8 mouse cellular contexts compared by ENCODE assay signal in genomic region chr3:153984428-153985340, GRCm38 (mm10). TPM values are rescaled to one million over a fixed set of nuclear protein-coding genes. Genes with fewer than 3 reads are reported as not detected.
DNase-seq lines count a peak whose midpoint lies in the region; ATAC-seq lines count a peak whose summit lies in the region.

No protein-coding gene starts in this region.

- H3K4me1 ChIP-seq in midbrain, embryonic 16.5 days (ENCODE audit: control insufficient read depth, insufficient read depth, low read length): peaks cover 3% of the 10 kb centered on the region; the same call in 1 of the 2 replicates

- no peak overlapping the region for H3K4me3 ChIP-seq in midbrain, embryonic 16.5 days (ENCODE audit: low read depth, low read length)

- H3K4me2 ChIP-seq in midbrain, embryonic 16.5 days (ENCODE audit: low read length): no peak overlapping the region

- H3K9ac ChIP-seq in midbrain, embryonic 16.5 days (ENCODE audit: low read depth, low read length): no peak overlapping the region

- 55% methylated on average over 10 of the region's 10 CpGs for WGBS in midbrain, embryonic 16.5 days

- peak; percentile 97 for ATAC-seq in granulocyte monocyte progenitor cell, adult 5-6 weeks (replicated peaks; ENCODE audit: poor library complexity, severe bottlenecking)
- ATAC-seq in midbrain, embryonic 16.5 days: 0 out of 2 replicates have a peak, but pooled peaks have one; percentile 42

- no peaks in the 10 kb centered on the region for H3K36me3 ChIP-seq in midbrain, embryonic 16.5 days (ENCODE audit: control insufficient read depth, insufficient read depth, low read length)

- H3K27me3 ChIP-seq in midbrain, embryonic 16.5 days (ENCODE audit: control insufficient read depth, insufficient read depth, low read depth, low read length): no peaks in the 10 kb centered on the region

- peak; percentile 10 for DNase-seq in adrenal gland, postnatal 10 days
- DNase-seq in adrenal gland, postnatal 36 days: no peak
- DNase-seq in thymus, postnatal 0 days (ENCODE audit: low spot score): peak; percentile 30
- DNase-seq in thymus, postnatal 10 days (ENCODE audit: low spot score in 2 of 2): no peak
- DNase-seq in kidney, postnatal 4 days: peak; percentile 61 to 67
- no peak for DNase-seq in MN1 (ENCODE audit: low spot score)

- H3K9me3 ChIP-seq in midbrain, embryonic 16.5 days (replicated peaks; ENCODE audit: control insufficient read depth, low read length, poor library complexity, severe bottlenecking): no peaks in the 10 kb centered on the region

- no peak overlapping the region for H3K27ac ChIP-seq in midbrain, embryonic 16.5 days (ENCODE audit: low read length)

RNA-seq across cellular contexts. Expression of gene Slc44a5, which starts 11.4 kb away (rescaled TPM):
- total RNA-seq in adrenal gland, postnatal 10 days (2021): under 1 TPM; 0.51 to 0.82 TPM
- total RNA-seq in adrenal gland, postnatal 36 days (2021): under 1 TPM; 0.07 TPM
- polyA plus RNA-seq in thymus, postnatal 0 days (2015; fragmentation: Nextera tagmentation; extraction: Ambion mirVana): 0.03 and 0.05 TPM in 2 replicates
- not detected in 2 replicates for total RNA-seq in granulocyte monocyte progenitor cell, adult 5-6 weeks (2014; fragmentation: Nextera tagmentation)
- not detected in 2 replicates for total RNA-seq in granulocyte monocyte progenitor cell, adult 5-6 weeks (2017)
- polyA plus RNA-seq in midbrain, embryonic 16.5 days (2015; fragmentation: Nextera tagmentation; extraction: Ambion mirVana): 9.3 and 10.8 TPM in 2 replicates

RNA-seq across cellular contexts. Expression of gene Acadm, which starts 40.3 kb away (rescaled TPM):
- total RNA-seq in adrenal gland, postnatal 10 days (2021): 1,000 to 10,000 TPM; 1,259 to 1,274 TPM
- 100 to 1,000 TPM; 752 to 759 TPM for total RNA-seq in adrenal gland, postnatal 36 days (2021)
- polyA plus RNA-seq in thymus, postnatal 0 days (2015; fragmentation: Nextera tagmentation; extraction: Ambion mirVana): 69.3 and 70.5 TPM in 2 replicates
- total RNA-seq in granulocyte monocyte progenitor cell, adult 5-6 weeks (2014; fragmentation: Nextera tagmentation): 73.9 and 78.5 TPM in 2 replicates
- total RNA-seq in granulocyte monocyte progenitor cell, adult 5-6 weeks (2017): 185 and 291 TPM in 2 replicates
- 56.7 and 65.6 TPM in 2 replicates for polyA plus RNA-seq in midbrain, embryonic 16.5 days (2015; fragmentation: Nextera tagmentation; extraction: Ambion mirVana)

Comparison
In these comparisons a context has a peak if more than half of its experiments do, and no peak if none do; other contexts are left out.
1. DNase-seq: peak in adrenal gland, postnatal 10 days (single experiment), thymus, postnatal 0 days (single experiment) and kidney, postnatal 4 days (2 of 2); none in adrenal gland, postnatal 36 days (0 of 2), thymus, postnatal 10 days (0 of 2) and MN1 (single experiment).